Mouse (Mus musculus): ENCODE results near the gene Shprh. TPM values are rescaled to one million over a fixed set of nuclear protein-coding genes. Genes with fewer than 3 reads are reported as not detected.

The Shprh gene
- 10 to 100 TPM; 35.0 to 40.8 TPM for polyA plus RNA-seq (2017; shearing (Covaris generic))

DNA sequence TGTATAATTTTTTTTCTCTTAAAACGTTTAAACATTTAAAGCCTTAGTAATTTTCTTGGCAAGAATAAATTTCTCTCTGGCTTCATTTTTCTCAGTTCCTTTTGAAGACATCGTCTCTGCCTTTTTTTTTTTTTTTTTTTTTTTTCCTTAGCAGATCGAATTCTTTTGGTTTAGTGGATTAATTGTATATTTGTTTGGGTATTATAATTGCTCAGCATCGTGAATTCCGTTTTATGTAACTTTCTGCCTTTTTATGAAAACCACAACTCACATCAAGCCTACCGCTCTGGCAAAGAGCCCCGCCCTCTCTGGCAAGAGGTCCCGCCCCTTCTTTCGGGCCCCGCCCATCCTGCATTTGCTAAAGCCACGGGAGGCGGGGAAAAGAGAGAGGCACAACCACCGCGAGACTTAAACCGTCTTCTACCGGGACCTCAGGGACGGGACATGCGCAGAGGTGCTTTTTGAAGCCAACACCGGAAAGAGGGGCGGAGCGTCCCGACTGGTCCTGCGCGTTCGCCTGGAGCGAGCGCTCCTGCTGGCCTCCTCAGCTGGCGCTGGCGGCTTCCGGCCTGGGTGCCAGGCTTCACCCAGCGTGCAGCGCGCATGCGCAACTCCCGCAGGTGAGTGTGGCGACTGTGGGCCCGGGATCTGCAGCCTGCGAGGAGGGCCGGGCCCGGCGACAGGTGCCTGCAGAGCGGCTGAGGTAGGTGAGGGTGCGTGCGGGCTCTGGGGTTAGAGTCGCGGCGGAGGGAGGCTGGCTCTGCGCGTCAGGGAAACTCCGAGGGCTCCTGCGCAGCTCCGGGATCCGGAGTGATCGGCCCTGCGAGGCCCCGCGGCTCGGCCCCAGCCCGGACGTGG lies at the start of gene Shprh:
Gene Shprh (plus strand): TSS at position 544 of the 858 bp plus-strand sequence.

Other genes with a start within 250 kb of the Shprh start
- not detected for gene Grm1, start 67.1 kb upstream of the Shprh start, polyA plus RNA-seq (2017; shearing (Covaris generic))
- 1 to 10 TPM; 3.9 to 7.1 TPM for gene Fbxo30, start 131.9 kb downstream of the Shprh start, polyA plus RNA-seq (2017; shearing (Covaris generic))
- gene Epm2a, start 194.0 kb downstream of the Shprh start, polyA plus RNA-seq (2017; shearing (Covaris generic)), result 1 to 10 TPM in 1 of 2 experiments, under 1 TPM in 1; 0.10 to 2.1 TPM